Comparison of ENCODE assay signal across 25 mouse cellular contexts in the genomic region with DNA sequence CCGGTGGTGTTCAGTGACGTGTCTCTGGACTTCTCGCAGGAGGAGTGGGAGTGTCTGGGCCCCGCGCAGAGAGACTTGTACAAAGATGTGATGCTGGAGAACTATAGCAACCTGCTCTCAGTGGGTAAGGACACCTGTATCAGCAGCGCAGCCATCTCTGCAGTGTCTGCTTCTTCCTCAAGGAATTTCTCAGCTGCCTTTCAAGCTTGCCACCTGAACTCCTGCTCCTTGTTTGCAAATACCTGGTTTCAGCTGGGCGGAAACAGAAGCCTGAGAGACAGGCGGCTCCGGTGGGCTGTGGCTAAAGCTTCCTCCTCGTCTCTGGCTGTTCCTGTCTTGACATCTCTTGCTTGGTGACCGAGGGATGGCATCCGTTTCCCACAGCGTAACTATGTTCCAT.
"Had no signal": no experiment of that assay in that cellular context is flagged by ENCODE, and none has a peak within 500 bp of the region (broad histone marks: within the 10 kb centered on the region; RNA-seq: fewer than 3 reads in every experiment).

No protein-coding gene starts in this region.

- H3K9me3 ChIP-seq: hindbrain, embryonic 13.5 days; hindbrain, embryonic 15.5 days; intestine, embryonic 15.5 days; limb, embryonic 15.5 days; liver, embryonic 12.5 days had no signal

- H3K9ac ChIP-seq: heart, embryonic 13.5 days; heart, embryonic 15.5 days; hindbrain, embryonic 13.5 days; hindbrain, embryonic 15.5 days; intestine, embryonic 15.5 days; limb, embryonic 13.5 days; limb, embryonic 15.5 days; liver, embryonic 12.5 days; liver, embryonic 14.5 days had no signal

- ATAC-seq: inflammation-experienced regulatory T-cells, adult 6 months; intestine, embryonic 15.5 days; intestine, postnatal 0 days; liver, embryonic 12.5 days had no signal

- H3K4me2 ChIP-seq: heart, embryonic 11.5 days; heart, embryonic 13.5 days; heart, embryonic 15.5 days; hindbrain, embryonic 13.5 days; hindbrain, embryonic 15.5 days; intestine, embryonic 15.5 days; limb, embryonic 13.5 days; limb, embryonic 15.5 days; liver, embryonic 12.5 days had no signal

- DNase-seq: gastrocnemius, postnatal 14 days; gastrocnemius, postnatal 36 days; heart, adult 2 months; heart, postnatal 14 days; heart, postnatal 36 days; kidney, adult 18-20 months; kidney, adult 8-10 months; kidney, postnatal 10 days; kidney, postnatal 25 days; kidney, postnatal 4 days; layer of hippocampus, adult 9-11 months; layer of hippocampus, postnatal 36 days; left cerebral cortex, postnatal 4 days had no signal

- H3K4me3 ChIP-seq: heart, adult 2 months; heart, embryonic 13.5 days; heart, embryonic 15.5 days; hindbrain, embryonic 13.5 days; hindbrain, embryonic 15.5 days; intestine, embryonic 15.5 days; limb, embryonic 13.5 days; limb, embryonic 15.5 days; liver, embryonic 12.5 days had no signal

- H3K27me3 ChIP-seq: heart, embryonic 13.5 days; heart, embryonic 15.5 days; hindbrain, embryonic 13.5 days; hindbrain, embryonic 15.5 days; intestine, embryonic 15.5 days; limb, embryonic 13.5 days; limb, embryonic 15.5 days; liver, embryonic 12.5 days had no signal

- H3K27ac ChIP-seq: heart, adult 2 months; heart, embryonic 13.5 days; heart, embryonic 15.5 days; hindbrain, embryonic 13.5 days; hindbrain, embryonic 15.5 days; intestine, embryonic 15.5 days; limb, embryonic 13.5 days; limb, embryonic 15.5 days; liver, embryonic 12.5 days; liver, embryonic 14.5 days had no signal
